In the genomic region with DNA sequence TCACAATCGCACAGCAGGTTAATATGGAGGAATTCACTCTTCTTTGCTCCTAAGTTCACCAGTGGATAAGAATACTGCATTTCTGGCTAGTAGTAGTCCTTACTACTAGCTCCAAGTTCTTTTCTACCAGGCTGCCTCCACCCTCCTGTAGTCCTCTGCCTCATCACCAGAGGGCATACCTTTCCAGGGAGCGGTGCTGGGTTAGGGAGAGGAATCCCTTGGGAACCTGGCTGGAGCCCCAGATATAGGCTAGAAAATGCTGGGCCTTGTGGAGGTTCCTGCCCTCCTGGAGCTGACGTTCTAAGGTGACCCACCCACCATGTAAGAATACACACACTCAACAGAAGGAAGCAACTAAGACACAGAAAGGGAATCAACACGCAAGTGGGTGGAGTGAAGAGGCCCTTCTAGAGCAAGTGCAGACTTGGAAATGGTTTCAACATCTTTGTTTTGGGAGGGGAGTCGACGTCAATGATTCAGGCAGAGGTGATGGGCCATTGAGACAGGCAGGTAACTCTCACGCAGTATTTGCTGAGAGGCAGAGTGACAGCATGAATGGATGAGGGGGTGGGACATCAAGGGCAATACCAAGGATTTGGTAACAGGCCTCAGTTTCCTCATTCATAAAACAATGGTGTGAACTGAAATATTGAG, we compare ENCODE assay signal across 9 mouse cellular contexts. TPM values are rescaled to one million over a fixed set of nuclear protein-coding genes. Genes with fewer than 3 reads are reported as not detected.
A peak's percentile ranks its signal among the peaks of the same experiment; 100 is the strongest.
DNase-seq lines count a peak whose midpoint lies in the region; ATAC-seq and TF ChIP-seq lines count a peak whose summit lies in the region.
"Had no signal": no experiment of that assay in that cellular context is flagged by ENCODE, and none has a peak within 500 bp of the region (broad histone marks: within the 10 kb centered on the region; RNA-seq: fewer than 3 reads in every experiment).

No protein-coding gene starts in this region.

- ATAC-seq in midbrain, postnatal 0 days (ENCODE audit: low FRiP score), result no peak
- no peak for ATAC-seq in stomach, postnatal 0 days (ENCODE audit: low FRiP score, low TSS enrichment)
- ATAC-seq in hindbrain, embryonic 12.5 days (ENCODE audit: low FRiP score), result no peak

- H3K4me2 ChIP-seq in midbrain, postnatal 0 days (ENCODE audit: low read depth, low read length, poor library complexity, severe bottlenecking), result no peak overlapping the region
- no peak overlapping the region for H3K4me2 ChIP-seq in stomach, postnatal 0 days (replicated peaks; ENCODE audit: low read depth)
- H3K4me2 ChIP-seq in hindbrain, embryonic 12.5 days (replicated peaks), result no peak overlapping the region
- H3K4me2 ChIP-seq: limb, embryonic 13.5 days had no signal

- no peaks in the 10 kb centered on the region for H3K9me3 ChIP-seq in midbrain, postnatal 0 days (ENCODE audit: low read length)
- H3K9me3 ChIP-seq in midbrain, embryonic 10.5 days (replicated peaks), result no peaks in the 10 kb centered on the region
- H3K9me3 ChIP-seq in stomach, postnatal 0 days (ENCODE audit: control insufficient read depth, low read length), result no peaks in the 10 kb centered on the region
- no peaks in the 10 kb centered on the region for H3K9me3 ChIP-seq in hindbrain, embryonic 12.5 days (replicated peaks)
- H3K9me3 ChIP-seq: limb, embryonic 13.5 days had no signal

- H3K27me3 ChIP-seq in midbrain, postnatal 0 days (ENCODE audit: insufficient read depth, low read length), result no peaks in the 10 kb centered on the region
- no peaks in the 10 kb centered on the region for H3K27me3 ChIP-seq in midbrain, embryonic 10.5 days (ENCODE audit: low read depth, poor library complexity, severe bottlenecking)
- H3K27me3 ChIP-seq in stomach, postnatal 0 days (ENCODE audit: control insufficient read depth, insufficient read depth, low read length), result no peaks in the 10 kb centered on the region
- H3K27me3 ChIP-seq in hindbrain, embryonic 12.5 days, result no peaks in the 10 kb centered on the region
- H3K27me3 ChIP-seq: limb, embryonic 13.5 days had no signal

- DNase-seq in cerebellum, postnatal 10 days, result peak; percentile 42 to 53
- no peak for DNase-seq in cerebellum, postnatal 14 days
- DNase-seq in midbrain, postnatal 0 days (ENCODE audit: low spot score), result peak; percentile 21
- DNase-seq in midbrain, embryonic 10.5 days (ENCODE audit: low spot score), result no peak
- DNase-seq in heart, postnatal 4 days, result peak; percentile 81
- DNase-seq in stomach, postnatal 0 days (ENCODE audit: low spot score), result peak; percentile 62
- DNase-seq in urinary bladder, postnatal 10 days (ENCODE audit: low spot score), result no peak

- H3K4me1 ChIP-seq in midbrain, postnatal 0 days (ENCODE audit: insufficient read depth, low read length), result peaks cover 13% of the 10 kb centered on the region; the same call in 1 of the 2 replicates
- peaks cover 30% of the 10 kb centered on the region for H3K4me1 ChIP-seq in midbrain, embryonic 10.5 days
- H3K4me1 ChIP-seq in stomach, postnatal 0 days (replicated peaks; ENCODE audit: control insufficient read depth, insufficient read depth), result peaks cover 3% of the 10 kb centered on the region
- H3K4me1 ChIP-seq in hindbrain, embryonic 12.5 days, result peaks cover 30% of the 10 kb centered on the region

- no peak overlapping the region for H3K27ac ChIP-seq in midbrain, postnatal 0 days (ENCODE audit: low read depth, low read length)
- no peak overlapping the region for H3K27ac ChIP-seq in midbrain, embryonic 10.5 days (replicated peaks)
- no peak overlapping the region; the same call in 1 of the 2 replicates for H3K27ac ChIP-seq in stomach, postnatal 0 days (replicated peaks)
- H3K27ac ChIP-seq in hindbrain, embryonic 12.5 days, result no peak overlapping the region
- H3K27ac ChIP-seq: limb, embryonic 13.5 days had no signal

- 74% methylated on average over 7 of the region's 7 CpGs for WGBS in midbrain, postnatal 0 days
- WGBS in midbrain, embryonic 10.5 days, result 80% methylated on average over 7 of the region's 7 CpGs
- 61% methylated on average over 7 of the region's 7 CpGs for WGBS in stomach, postnatal 0 days
- 80% methylated on average over 7 of the region's 7 CpGs for WGBS in hindbrain, embryonic 12.5 days

- TF ChIP-seq CTCF in midbrain, postnatal 0 days (IDR thresholded peaks at IDR 0.05), result peak; percentile 66
- peak; percentile 83 for TF ChIP-seq CTCF in stomach, postnatal 0 days (IDR thresholded peaks at IDR 0.05; ENCODE audit: low read depth)

- H3K36me3 ChIP-seq in midbrain, postnatal 0 days (ENCODE audit: insufficient read depth, low read length), result no peaks in the 10 kb centered on the region
- H3K36me3 ChIP-seq in midbrain, embryonic 10.5 days, result no peaks in the 10 kb centered on the region
- H3K36me3 ChIP-seq in stomach, postnatal 0 days (ENCODE audit: control insufficient read depth, insufficient read depth, low read length), result no peaks in the 10 kb centered on the region
- H3K36me3 ChIP-seq in hindbrain, embryonic 12.5 days, result no peaks in the 10 kb centered on the region
- H3K36me3 ChIP-seq: limb, embryonic 13.5 days had no signal

- no peak for TF ChIP-seq EP300 in stomach, postnatal 0 days (optimal IDR thresholded peaks at IDR 0.05)

- no peak overlapping the region for H3K4me3 ChIP-seq in midbrain, postnatal 0 days (ENCODE audit: low read depth, low read length)
- no peak overlapping the region for H3K4me3 ChIP-seq in midbrain, embryonic 10.5 days
- H3K4me3 ChIP-seq in stomach, postnatal 0 days (ENCODE audit: low read depth, low read length), result no peak overlapping the region
- H3K4me3 ChIP-seq in hindbrain, embryonic 12.5 days, result no peak overlapping the region
- H3K4me3 ChIP-seq: limb, embryonic 13.5 days had no signal

- no peak overlapping the region for H3K9ac ChIP-seq in midbrain, postnatal 0 days (replicated peaks; ENCODE audit: low read length, poor library complexity, severe bottlenecking)
- H3K9ac ChIP-seq in stomach, postnatal 0 days (ENCODE audit: low read length), result no peak overlapping the region
- H3K9ac ChIP-seq in hindbrain, embryonic 12.5 days, result no peak overlapping the region
- H3K9ac ChIP-seq: limb, embryonic 13.5 days had no signal

RNA-seq across cellular contexts. Expression of a gene that starts 2.4 kb away (rescaled TPM):
- 49.3 and 50.4 TPM in 2 replicates for total RNA-seq in midbrain, postnatal 0 days (2014; rRNA removed)
- polyA plus RNA-seq in midbrain, postnatal 0 days (2015; fragmentation: Nextera tagmentation; extraction: Ambion mirVana), result 24.0 and 24.1 TPM in 2 replicates
- 29.7 and 33.9 TPM in 2 replicates for polyA plus RNA-seq in midbrain, embryonic 10.5 days (2016; fragmentation: Nextera tagmentation; extraction: Ambion mirVana)
- 10 to 100 TPM; 80.9 to 84.3 TPM for total RNA-seq in heart, postnatal 4 days (2021)
- 19.6 TPM in 2 replicates for polyA plus RNA-seq in stomach, postnatal 0 days (2015; fragmentation: Nextera tagmentation; extraction: Ambion mirVana)
- polyA plus RNA-seq in hindbrain, embryonic 12.5 days (2016; fragmentation: Nextera tagmentation; extraction: Ambion mirVana), result 40.7 and 44.2 TPM in 2 replicates

RNA-seq across cellular contexts. Expression of a gene that starts 18.9 kb away (rescaled TPM):
- 9.3 and 12.0 TPM in 2 replicates for total RNA-seq in midbrain, postnatal 0 days (2014; rRNA removed)
- 2.1 and 2.4 TPM in 2 replicates for polyA plus RNA-seq in midbrain, postnatal 0 days (2015; fragmentation: Nextera tagmentation; extraction: Ambion mirVana)
- polyA plus RNA-seq in midbrain, embryonic 10.5 days (2016; fragmentation: Nextera tagmentation; extraction: Ambion mirVana), result 1.1 and 1.5 TPM in 2 replicates
- under 1 TPM; 0.27 to 0.55 TPM for total RNA-seq in heart, postnatal 4 days (2021)
- polyA plus RNA-seq in stomach, postnatal 0 days (2015; fragmentation: Nextera tagmentation; extraction: Ambion mirVana), result 0.23 and 0.25 TPM in 2 replicates
- 1.1 and 1.2 TPM in 2 replicates for polyA plus RNA-seq in hindbrain, embryonic 12.5 days (2016; fragmentation: Nextera tagmentation; extraction: Ambion mirVana)

Comparison
In these comparisons a context has a peak if more than half of its experiments do, and no peak if none do; other contexts are left out.
1. DNase-seq: peak in cerebellum, postnatal 10 days (2 of 2), midbrain, postnatal 0 days (single experiment), heart, postnatal 4 days (single experiment) and stomach, postnatal 0 days (single experiment); none in cerebellum, postnatal 14 days (0 of 2), midbrain, embryonic 10.5 days (single experiment) and urinary bladder, postnatal 10 days (single experiment).